Mouse (Mus musculus) T-helper 17 cell (primary cell): Measurements from ENCODE around the gene Sept7.
"Not testable (repeated sequence)": the region's sequence is repeated elsewhere in the genome, so short reads cannot be mapped to it uniquely, and the experiment has no call there.

ENCODE experiments used
- in situ Hi-C, 2 experiments: fragments of 300-600 bp; cut with MboI, MseI; formaldehyde crosslinking; loops; 1 replicate in 1 of 2; 2 replicates in 1 of 2; pipeline ENCODE4 v1.15.1; 2025; ENCODE audit warnings: high pct_unique_total_duplicates in 2 of 2

The Sept7 gene

DNA sequence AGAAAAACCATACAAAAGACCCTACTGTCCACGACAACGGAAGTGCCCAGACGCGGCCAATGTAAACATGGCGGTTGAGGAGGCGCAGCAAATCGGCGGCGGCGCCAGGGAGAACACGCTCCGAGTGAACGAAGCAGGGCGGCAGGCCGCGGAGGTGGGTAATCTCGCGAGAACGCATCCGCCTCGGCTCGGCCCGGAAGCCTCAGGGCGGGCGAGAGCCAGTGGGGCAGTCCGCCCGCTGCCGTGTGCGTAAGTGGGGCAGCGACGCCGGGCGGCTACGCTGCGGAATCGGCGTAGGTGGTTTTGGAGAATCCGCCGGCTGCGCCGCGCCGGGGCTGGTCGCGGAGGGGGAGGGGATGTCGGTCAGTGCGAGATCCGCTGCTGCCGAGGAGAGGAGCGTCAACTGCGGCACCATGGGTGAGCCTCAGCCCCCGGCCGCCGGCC is at the start of gene Sept7:
TSS of gene Sept7 (plus strand) at position 157 of the 444 bp plus-strand sequence.
- in situ Hi-C loops, result loop anchor here in 1 of 2 experiments (5.0 kb wide), 1 partner anchor 100 kb away; the partner anchor contains the start of gene Herpud2

- in situ Hi-C loops, result no loop called here
Measured at GRCm38 (mm10) chr9:25208087-25208803, 44.0 kb upstream of the Sept7 start.

DNA sequence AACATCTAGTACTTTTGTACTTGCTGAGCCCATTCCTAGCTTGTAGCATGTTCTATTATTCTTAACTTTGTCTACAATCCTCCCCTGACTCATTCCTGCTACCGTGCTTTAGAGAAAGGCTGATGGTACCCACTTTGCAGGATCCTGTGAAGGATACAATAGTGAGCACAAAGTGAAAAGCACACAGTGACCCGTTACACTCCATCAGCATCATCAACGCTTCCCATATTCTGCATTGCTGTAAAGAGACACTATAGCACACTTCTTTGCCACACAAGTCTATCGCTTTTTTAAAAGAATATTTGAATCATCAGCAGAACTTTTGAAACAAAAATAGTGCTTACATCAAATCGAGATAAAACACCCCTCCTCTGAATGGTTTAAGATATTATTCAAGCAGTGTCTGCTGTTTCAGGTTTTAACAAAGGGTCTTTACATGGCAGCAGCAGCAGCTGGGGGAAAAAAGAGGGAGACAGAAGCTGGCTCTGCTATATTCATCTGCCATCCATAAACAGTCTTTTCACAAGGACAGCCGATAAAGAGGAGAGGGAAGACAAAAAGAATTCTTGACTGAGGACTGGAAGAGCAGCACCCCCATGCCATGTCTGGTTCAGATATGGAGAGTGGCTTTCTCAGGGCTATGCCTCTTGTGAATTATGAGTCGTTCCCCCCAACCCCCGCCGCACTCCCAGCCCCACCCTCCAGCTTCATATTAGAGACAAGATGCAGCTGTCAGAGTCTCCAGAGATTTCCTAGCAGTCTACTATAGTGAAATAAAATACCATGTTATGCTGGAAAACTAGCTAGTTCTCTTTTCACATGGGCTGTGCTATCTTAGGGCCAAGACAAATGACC is 39.7 kb upstream of the Sept7 start:
- in situ Hi-C loops, result no loop called here

DNA sequence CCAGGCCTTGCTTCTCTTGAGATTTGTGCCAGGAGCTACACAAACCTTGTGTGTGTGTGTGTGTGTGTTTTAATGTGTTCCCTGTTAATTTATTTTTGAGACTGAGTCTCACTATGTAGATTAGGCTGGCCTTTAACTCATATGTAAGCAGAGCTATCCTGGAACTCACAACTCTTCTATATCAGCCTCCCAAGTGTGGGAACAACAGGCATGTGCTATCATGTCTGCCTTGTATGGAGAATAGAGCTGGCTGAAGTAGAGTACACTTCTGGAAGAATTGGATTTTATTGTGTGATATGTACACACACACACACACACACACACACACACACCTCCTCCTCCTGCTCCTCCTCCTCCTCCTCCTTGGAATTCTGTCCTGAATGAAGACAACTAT is 39.1 kb upstream of the Sept7 start:
- in situ Hi-C loops, result no loop called here

- in situ Hi-C loops, result no loop called here
Measured at GRCm38 (mm10) chr9:25215411-25215810, 36.8 kb upstream of the Sept7 start.

DNA sequence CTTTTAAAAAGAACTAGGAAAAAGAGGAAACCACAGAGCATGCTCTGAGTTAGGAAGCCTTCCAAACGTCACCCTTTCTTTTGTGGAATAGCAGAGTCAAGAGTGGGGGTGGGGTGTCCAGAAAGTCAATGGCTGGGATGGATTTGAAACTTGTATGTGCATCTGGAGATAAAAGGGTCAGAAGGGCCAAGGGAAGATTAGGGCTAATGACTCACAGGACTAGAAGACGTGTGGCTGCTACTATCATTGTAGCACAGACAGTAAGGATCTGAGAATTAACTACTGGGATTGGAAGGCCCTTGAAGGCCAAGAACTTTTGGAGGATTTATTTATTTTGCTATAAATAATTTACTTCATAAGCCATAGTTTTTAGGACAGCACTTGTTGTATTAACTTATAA is 36.0 kb upstream of the Sept7 start:
- in situ Hi-C loops, result no loop called here

DNA sequence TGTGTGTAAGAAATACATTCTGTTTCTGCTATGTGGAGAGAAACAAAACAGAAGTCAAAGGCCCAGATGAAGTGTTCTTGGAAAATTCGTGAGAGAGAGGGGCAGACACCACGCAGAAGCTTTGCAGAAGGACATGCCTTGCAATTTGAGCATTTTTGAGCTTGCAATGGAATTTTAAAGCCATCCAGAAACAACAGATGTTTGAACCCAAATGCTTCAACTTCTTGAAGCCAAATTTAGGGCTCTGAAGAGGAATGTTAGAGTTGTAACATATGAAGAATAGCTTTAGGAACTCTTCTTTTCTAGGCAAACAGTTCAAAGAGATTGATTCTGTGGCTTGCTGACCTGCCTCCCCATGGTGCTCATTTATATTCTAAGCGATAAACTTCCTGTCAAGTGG is 33.3 kb upstream of the Sept7 start:
- in situ Hi-C loops, result no loop called here

- in situ Hi-C loops, result loop anchor here in 1 of 2 experiments (10.0 kb wide), 1 partner anchor 1835 kb away; no protein-coding TSS in a partner anchor
Measured at GRCm38 (mm10) chr9:25219882-25220281, 32.4 kb upstream of the Sept7 start.

- in situ Hi-C loops, result loop anchor here in 1 of 2 experiments (10.0 kb wide), 1 partner anchor 1840 kb away; no protein-coding TSS in a partner anchor
Measured at GRCm38 (mm10) chr9:25224959-25225358, 27.3 kb upstream of the Sept7 start.

GRCm38 (mm10) chr9:25229740-25230139 is 22.5 kb upstream of the Sept7 start:
- in situ Hi-C loops, result loop anchor here in 1 of 2 experiments (10.0 kb wide), 1 partner anchor 1845 kb away; no protein-coding TSS in a partner anchor

DNA sequence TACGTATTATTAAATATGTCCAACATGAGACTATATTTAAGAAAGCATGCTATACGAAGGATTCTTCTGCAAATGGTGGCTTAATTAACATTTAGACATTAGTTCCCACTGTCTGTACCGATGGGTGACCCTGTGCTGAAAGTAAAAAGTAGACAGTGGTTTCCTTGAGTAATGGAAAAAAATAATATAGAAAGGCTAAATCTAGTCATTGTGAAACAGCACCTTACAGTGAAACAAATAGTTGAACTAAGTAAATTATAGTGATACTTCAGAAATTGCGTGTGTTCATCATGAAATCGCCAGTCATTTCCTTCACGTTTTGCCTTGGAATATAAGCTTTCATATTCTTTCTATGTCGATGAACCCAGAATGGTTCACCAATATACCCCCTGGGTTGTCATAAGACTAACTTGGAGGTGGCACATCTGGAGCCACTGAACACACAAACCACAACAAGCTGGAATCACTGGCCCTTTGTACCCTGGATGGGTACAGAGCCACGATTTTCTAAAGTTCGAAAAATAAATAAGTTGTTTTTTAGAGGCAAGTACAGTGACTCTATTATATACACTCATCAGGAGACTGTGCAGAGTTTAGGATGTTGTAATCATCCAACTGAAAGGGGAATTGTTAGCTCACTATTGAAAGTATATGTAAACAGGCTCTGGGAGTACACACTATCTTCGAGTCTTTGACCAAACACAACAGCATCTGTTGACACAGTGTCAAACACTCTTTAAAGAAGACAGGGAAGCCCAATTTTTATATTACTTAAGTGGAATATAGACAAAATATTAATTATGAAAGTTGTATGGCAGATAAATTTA is 21.8 kb upstream of the Sept7 start:
- in situ Hi-C loops, result no loop called here

DNA sequence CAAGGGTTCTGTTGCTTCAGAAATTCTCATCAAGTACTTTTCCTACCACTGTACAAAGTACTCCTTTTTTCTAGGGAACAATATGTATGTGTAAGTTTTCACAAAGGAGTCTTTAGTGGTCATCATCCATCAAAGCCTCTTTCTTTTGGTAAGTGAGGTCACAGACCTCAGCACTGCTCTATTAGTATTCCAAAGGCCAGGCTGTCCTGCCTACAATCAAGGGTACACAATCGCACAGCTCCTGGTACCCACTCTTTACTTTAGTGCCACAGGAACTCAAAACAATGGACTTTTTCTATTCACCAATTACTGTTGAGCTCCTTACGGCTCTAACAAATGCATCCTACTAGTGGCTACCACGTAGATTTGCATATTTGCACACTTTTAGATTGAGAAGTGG is 11.2 kb upstream of the Sept7 start:
- in situ Hi-C loops, result no loop called here

GRCm38 (mm10) chr9:25241783-25242182 is 10.5 kb upstream of the Sept7 start:
- in situ Hi-C loops, result not testable (repeated sequence)

- in situ Hi-C loops, result no loop called here
Measured at GRCm38 (mm10) chr9:25242266-25242665, 10.0 kb upstream of the Sept7 start.

GRCm38 (mm10) chr9:25243926-25244657 is 8.1 kb upstream of the Sept7 start:
- in situ Hi-C loops, result no loop called here

DNA sequence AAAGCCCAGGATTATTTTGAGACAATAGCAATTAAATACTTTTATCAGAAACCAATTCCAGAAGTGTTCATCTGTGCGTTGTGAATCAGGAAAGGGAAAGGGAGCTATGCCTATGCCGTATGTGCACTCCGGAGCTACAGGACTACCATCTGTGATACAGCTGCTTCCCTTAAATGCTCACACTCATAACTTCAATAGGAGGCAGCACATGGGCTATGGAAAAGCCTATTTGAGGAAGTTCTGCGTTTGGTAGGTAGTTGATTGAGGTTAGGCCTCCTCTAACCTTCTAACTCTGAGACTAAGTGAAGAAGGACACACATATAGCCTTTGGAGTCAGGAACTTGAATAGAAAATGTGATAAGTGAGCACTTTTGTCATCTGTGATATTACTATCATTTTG is 7.1 kb upstream of the Sept7 start:
- in situ Hi-C loops, result no loop called here

- in situ Hi-C loops, result no loop called here
Measured at GRCm38 (mm10) chr9:25246508-25246907, 5.7 kb upstream of the Sept7 start.

GRCm38 (mm10) chr9:25251174-25251573 is 1.1 kb upstream of the Sept7 start:
- in situ Hi-C loops, result loop anchor here in 1 of 2 experiments (5.0 kb wide), 1 partner anchor 99 kb away; the partner anchor contains the start of gene Herpud2

DNA sequence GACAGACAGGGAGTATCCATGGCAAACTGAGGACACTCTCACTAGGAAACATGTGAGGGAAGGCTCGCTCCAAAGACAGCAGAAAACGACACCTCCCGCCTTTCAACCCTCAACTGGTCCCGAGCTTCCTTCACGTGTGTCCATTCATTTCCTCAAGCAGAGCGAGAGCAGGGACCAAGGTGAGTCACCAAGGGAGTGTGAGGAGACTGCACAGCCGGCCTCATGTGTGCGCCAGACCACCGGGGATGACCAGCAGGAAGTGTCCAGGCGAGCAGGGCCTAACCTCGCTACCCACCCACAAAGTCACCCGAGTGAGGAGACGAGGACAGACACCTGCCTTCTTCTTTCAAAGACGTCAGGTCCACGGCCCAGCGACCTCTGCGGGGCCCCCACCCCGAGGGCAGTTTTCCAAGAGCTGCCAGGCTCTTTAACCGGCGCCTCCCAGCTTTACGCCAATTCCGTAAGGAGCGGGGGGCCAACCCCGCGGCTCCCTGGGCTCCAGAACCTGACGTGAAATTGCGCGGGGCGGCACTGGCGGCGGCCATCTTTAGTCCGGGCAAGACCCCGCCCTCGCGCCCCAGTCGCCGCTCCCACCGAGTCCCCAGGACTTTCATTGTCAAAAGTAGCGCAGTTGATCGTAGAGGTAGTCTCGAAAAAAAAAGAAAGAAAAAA is 492 bp upstream of the Sept7 start:
- in situ Hi-C loops, result loop anchor here in 1 of 2 experiments (5.0 kb wide), 1 partner anchor 99 kb away; the partner anchor contains the start of gene Herpud2
